In genomic region chr10:69777736-69778135, GRCm38 (mm10) we compare ENCODE assay signal across 27 mouse cellular contexts.
DNase-seq lines count a peak whose midpoint lies in the region; TF ChIP-seq lines count a peak whose summit lies in the region.
"Had no signal": no experiment of that assay in that cellular context is flagged by ENCODE, and none has a peak within 500 bp of the region (broad histone marks: within the 10 kb centered on the region; RNA-seq: fewer than 3 reads in every experiment).

No protein-coding gene starts in this region.

- H3K4me3 ChIP-seq in olfactory bulb, adult 2 months (ENCODE audit: insufficient read depth, low read depth, low read length): no peak overlapping the region
- no peak overlapping the region for H3K4me3 ChIP-seq in gastrocnemius, adult 2 months
- H3K4me3 ChIP-seq: embryonic facial prominence, embryonic 10.5 days; embryonic facial prominence, embryonic 15.5 days; forebrain, embryonic 12.5 days; hindbrain, embryonic 12.5 days; liver, embryonic 12.5 days; midbrain, embryonic 13.5 days; neural tube, embryonic 15.5 days had no signal

- intact Hi-C loops in heart, postnatal 36 days (cut with DNase I): no loop called here
- intact Hi-C loops in gastrocnemius, adult 2 months (cut with DNase I): no loop called here

- peak; percentile 76 for DNase-seq in heart, adult 11 months
- no peak for DNase-seq in heart, postnatal 36 days
- peak; percentile 56 for DNase-seq in right cerebral cortex, adult 18-20 months
- DNase-seq in right cerebral cortex, postnatal 14 days: no peak
- peak; percentile 43 for DNase-seq in NIH3T3 (ENCODE audit: low read depth)
- no peak for DNase-seq in gastrocnemius, adult 2 months
- no peak for DNase-seq in lung, postnatal 4 days
- DNase-seq: adrenal gland, postnatal 25 days; B cell, adult 2 months; cerebellum, postnatal 10 days; heart, postnatal 14 days; kidney, adult 11 months; kidney, postnatal 25 days; left cerebral cortex, postnatal 4 days; liver, postnatal 0 days; lung, postnatal 36 days; thymus, adult 18-20 months; thymus, postnatal 36 days had no signal

- no peak for TF ChIP-seq POLR2A in olfactory bulb, adult 2 months (IDR thresholded peaks at IDR 0.05; ENCODE audit: insufficient read depth, low read depth, low read length)

- WGBS in olfactory bulb, adult 2 months: 68% methylated on average over 11 of the region's 11 CpGs

- TF ChIP-seq CTCF in olfactory bulb, adult 2 months (IDR thresholded peaks at IDR 0.05; ENCODE audit: insufficient read depth, low read depth, low read length): no peak
- TF ChIP-seq CTCF in gastrocnemius, adult 2 months (IDR thresholded peaks at IDR 0.05): no peak

- H3K4me1 ChIP-seq in olfactory bulb, adult 2 months (ENCODE audit: control insufficient read depth, insufficient read depth, low read length): peaks cover 33% of the 10 kb centered on the region
- H3K4me1 ChIP-seq: embryonic facial prominence, embryonic 15.5 days; megakaryocyte, embryonic 14.5 days; midbrain, embryonic 13.5 days had no signal

- H3K27ac ChIP-seq in olfactory bulb, adult 2 months (ENCODE audit: insufficient read depth, low read depth, low read length): peak overlapping the region; percentile 63
- no peak overlapping the region for H3K27ac ChIP-seq in gastrocnemius, adult 2 months
- H3K27ac ChIP-seq: embryonic facial prominence, embryonic 10.5 days; embryonic facial prominence, embryonic 15.5 days; forebrain, embryonic 12.5 days; hindbrain, embryonic 12.5 days; liver, embryonic 12.5 days; midbrain, embryonic 13.5 days; neural tube, embryonic 15.5 days had no signal

Comparison
In these comparisons a context has a peak if more than half of its experiments do, and no peak if none do; other contexts are left out.
1. DNase-seq: peak in heart, adult 11 months (single experiment), right cerebral cortex, adult 18-20 months (single experiment) and NIH3T3 (single experiment); none in heart, postnatal 36 days (0 of 2), right cerebral cortex, postnatal 14 days (single experiment), gastrocnemius, adult 2 months (single experiment) and lung, postnatal 4 days (0 of 2).